Mouse (Mus musculus): ENCODE results near the gene Gm11042. TPM values are rescaled to one million over a fixed set of nuclear protein-coding genes. Genes with fewer than 3 reads are reported as not detected.

The Gm11042 gene
- total RNA-seq, 1 experiment from 2014 or later = not detected

- DNase-seq = peak; percentile 60
Observed at GRCm38 (mm10) chr12:74284020-74284684, 32.0 kb downstream of the Gm11042 start.

DNA sequence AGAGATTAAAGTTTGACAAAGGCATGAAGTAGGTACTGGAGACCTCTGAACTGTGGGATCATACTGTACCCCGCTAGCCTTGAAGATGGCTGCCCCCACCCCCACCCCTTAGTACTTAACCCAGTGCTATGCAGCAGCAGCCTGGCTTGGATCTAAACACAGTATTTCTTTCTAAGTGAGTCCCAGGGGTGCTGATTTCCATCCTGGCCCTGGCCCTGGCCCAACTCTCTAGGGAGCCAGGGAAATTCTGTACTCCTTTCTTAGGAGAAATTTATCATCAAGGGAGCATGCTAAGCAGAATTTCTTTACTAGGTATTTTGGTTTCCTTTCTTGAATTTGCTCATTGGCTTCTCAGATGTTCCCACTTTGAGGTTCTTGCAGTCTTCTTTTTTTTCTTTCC lies 33.3 kb downstream of the Gm11042 start:
- DNase-seq = peak; percentile 8

DNA sequence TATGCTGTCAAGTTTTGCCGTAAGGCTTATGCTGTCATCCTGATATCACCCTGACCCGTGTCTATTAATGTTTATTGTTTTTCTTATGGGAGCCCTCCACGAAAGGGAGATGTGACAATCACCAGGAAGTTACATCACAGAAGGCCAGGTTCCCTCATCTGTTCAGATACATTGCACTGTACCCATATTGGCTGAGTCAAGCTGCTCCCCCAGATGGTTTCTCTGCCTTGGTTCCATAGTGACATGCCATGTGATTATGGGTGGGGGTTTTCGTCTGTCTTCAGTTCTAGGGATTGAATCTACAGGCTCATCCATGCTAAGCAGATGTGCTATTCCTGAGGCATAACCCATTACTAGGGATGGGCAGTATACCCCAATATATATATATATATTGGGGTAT lies 34.8 kb downstream of the Gm11042 start:
- no peak for DNase-seq

- no peak for DNase-seq
Observed at GRCm38 (mm10) chr12:74277265-74277664, 38.9 kb downstream of the Gm11042 start.

- DNase-seq = no peak
Observed at GRCm38 (mm10) chr12:74272545-74272944, 43.6 kb downstream of the Gm11042 start.

DNA sequence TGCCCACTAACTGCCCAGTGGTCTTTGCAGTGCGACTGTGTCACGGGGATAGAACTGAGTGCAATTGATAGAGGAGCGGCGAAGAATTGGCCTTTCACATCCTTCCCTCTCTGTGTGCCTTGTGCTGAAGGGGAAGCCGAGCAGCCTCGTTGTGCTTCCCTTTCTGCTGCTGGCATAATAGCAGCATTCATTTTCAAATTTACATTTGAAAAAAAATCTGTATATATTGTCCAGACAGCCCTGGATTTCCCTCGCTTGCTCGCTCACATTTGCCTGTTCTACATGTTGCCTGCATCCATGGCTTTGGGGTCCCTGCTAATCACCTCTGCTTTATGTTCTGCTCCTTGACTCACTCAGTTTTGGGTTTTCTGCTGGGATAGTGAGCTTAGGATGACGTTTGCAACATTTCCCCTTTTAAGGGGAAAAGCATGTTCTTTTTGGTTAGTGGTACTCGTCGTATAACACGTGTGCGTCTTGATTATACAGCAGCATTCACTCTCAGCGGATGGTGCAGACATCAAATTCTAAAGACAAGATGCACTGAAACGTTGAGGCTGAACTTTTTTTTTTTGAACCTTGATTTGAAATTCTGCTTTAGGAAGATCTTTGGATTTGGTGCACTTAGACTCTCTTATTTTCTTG lies 47.4 kb downstream of the Gm11042 start:
- DNase-seq = no peak

- no peak for DNase-seq
Observed at GRCm38 (mm10) chr12:74267049-74267448, 49.1 kb downstream of the Gm11042 start.
